Mouse (Mus musculus): ENCODE results near the gene Reln. TPM values are rescaled to one million over a fixed set of nuclear protein-coding genes. Genes with fewer than 3 reads are reported as not detected.

Reln gene
- polyA plus RNA-seq, 1 experiment, result 123 TPM

GRCm38 (mm10) chr5:22025746-22026145 is 318.8 kb downstream of the Reln start:
- DNase-seq (ENCODE audit: extremely low spot score in 1 of 2, low spot score in 1 of 2), result no peak

- no peak for DNase-seq (ENCODE audit: extremely low spot score in 1 of 2, low spot score in 1 of 2)
Measured at GRCm38 (mm10) chr5:22024108-22024507, 320.4 kb downstream of the Reln start.

- DNase-seq (ENCODE audit: extremely low spot score in 1 of 2, low spot score in 1 of 2), result no peak
Measured at GRCm38 (mm10) chr5:22017896-22018295, 326.6 kb downstream of the Reln start.

DNA sequence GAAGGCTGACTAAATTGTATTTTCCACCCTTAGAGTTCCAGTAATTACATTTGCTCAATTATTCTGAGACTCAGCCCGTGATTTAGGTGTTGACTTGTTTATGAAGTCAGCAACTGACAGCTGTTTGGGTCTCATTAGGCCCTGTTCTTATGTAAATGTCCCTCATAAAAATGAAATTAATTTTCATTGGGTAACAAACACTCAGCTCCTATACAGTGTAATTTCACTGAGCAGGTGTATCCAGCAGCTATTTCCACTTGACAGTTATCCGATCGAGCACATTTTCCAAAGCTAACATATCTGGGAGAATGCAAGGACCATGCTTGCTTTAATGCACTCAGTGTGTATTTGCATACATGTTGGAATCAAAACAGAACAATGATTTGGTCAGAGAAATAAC is 330.0 kb downstream of the Reln start:
- DNase-seq (ENCODE audit: extremely low spot score in 1 of 2, low spot score in 1 of 2), result no peak

GRCm38 (mm10) chr5:22009142-22009541 is 335.4 kb downstream of the Reln start:
- DNase-seq (ENCODE audit: extremely low spot score in 1 of 2, low spot score in 1 of 2), result no peak

- no peak for DNase-seq (ENCODE audit: extremely low spot score in 1 of 2, low spot score in 1 of 2)
Measured at GRCm38 (mm10) chr5:22007304-22008059, 337.0 kb downstream of the Reln start.

DNA sequence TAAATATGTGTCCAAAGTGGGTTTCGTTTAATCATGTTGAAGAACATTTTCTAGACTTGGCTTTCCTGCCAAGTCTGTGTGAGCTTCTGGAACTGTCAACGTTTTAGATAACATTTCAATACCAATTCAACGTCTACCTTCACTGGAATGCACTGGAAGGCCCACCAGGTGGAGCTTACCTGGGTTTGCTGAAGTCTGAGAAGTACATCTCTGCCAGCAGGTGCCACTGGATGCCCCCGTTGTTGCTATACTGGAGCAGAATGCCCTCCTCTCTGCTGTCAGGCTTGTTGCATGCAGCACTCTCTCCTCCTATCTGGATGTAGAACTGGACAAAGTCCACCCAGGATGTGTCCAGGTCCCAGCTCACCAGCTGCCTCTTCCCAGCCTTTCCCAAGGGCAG is 340.6 kb downstream of the Reln start:
- no peak for DNase-seq (ENCODE audit: extremely low spot score in 1 of 2, low spot score in 1 of 2)

DNA sequence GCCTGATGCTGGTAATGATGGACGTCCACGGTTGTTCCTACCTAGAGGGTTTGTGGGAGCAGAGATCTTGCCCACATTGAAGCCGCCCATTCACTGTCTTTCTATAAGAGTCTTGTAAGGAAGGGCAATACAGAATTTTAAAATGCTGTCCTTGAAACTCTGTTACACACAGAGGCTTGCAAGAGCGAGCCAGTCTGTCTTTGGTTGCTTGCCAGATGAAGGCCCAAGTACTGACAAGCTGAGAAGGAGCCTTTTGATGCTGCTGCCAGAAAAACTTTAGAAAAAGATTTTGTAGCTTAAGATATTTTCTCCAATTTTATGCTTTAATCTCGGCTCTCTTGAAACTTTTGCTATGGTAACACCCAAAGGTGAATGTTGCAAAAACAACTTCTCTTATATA is 356.8 kb downstream of the Reln start:
- DNase-seq (ENCODE audit: extremely low spot score in 1 of 2, low spot score in 1 of 2), result peak in 1 of 2 experiments; percentile 37

GRCm38 (mm10) chr5:21986311-21986710 is 358.2 kb downstream of the Reln start:
- peak; percentile 30 to 76 for DNase-seq (ENCODE audit: extremely low spot score in 1 of 2, low spot score in 1 of 2)

DNA sequence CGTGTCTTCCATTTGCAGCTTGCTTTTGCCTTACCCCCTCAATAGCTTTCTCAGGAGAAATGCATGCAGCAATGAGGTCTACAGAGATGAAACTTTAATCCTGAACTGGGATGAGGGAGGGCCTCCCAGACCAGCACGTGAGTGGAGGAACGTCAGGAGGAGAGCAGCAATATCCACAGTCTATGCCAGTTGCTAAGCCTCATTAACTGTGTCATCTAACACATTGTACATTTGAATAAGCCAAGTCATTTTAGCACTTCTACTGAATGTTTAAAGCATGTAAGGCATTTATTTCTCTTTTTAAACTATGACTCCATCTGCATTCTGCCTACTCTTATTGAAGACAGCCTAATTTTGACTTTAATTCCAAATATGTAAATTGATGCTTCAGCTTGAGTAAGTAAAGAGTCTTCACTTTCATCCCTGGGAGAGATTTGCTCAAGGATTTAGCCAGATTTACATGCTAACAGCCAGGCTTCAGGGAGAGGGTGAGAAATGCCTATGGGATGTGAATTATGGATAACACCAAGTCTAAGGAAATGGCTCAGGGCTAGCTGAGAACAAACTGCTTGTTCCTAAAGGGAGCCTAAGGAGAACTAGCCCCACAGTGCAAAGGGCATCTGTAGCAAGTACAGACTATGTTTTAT is 361.4 kb downstream of the Reln start:
- DNase-seq (ENCODE audit: extremely low spot score in 1 of 2, low spot score in 1 of 2), result peak; percentile 33 to 45

- DNase-seq (ENCODE audit: extremely low spot score in 1 of 2, low spot score in 1 of 2), result no peak
Measured at GRCm38 (mm10) chr5:21981216-21981615, 363.3 kb downstream of the Reln start.

GRCm38 (mm10) chr5:21980544-21980943 is 364.0 kb downstream of the Reln start:
- DNase-seq (ENCODE audit: extremely low spot score in 1 of 2, low spot score in 1 of 2), result no peak

- no peak for DNase-seq (ENCODE audit: extremely low spot score in 1 of 2, low spot score in 1 of 2)
Measured at GRCm38 (mm10) chr5:21973266-21974010, 371.1 kb downstream of the Reln start.

DNA sequence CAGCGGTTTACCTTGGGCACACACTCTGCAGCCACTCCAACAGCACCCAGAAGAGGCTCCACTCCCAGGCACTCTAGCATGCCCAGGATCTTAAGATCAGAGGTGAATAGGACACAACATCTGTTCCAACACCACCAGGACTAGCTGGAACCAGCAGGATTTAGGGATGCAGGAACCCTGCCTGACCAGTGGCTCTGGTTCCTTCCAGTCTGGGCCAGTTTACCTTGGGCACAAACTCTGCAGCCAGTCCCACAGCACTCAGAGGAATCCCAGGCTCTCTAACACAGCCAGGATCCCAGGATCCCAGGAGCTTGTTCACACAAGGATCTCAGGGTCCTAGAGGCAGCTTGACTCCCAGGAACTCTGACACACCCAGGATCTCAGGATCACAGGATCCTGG is 382.7 kb downstream of the Reln start:
- no peak for DNase-seq (ENCODE audit: extremely low spot score in 1 of 2, low spot score in 1 of 2)

GRCm38 (mm10) chr5:21960151-21960550 is 384.4 kb downstream of the Reln start:
- DNase-seq (ENCODE audit: extremely low spot score in 1 of 2, low spot score in 1 of 2), result no peak

DNA sequence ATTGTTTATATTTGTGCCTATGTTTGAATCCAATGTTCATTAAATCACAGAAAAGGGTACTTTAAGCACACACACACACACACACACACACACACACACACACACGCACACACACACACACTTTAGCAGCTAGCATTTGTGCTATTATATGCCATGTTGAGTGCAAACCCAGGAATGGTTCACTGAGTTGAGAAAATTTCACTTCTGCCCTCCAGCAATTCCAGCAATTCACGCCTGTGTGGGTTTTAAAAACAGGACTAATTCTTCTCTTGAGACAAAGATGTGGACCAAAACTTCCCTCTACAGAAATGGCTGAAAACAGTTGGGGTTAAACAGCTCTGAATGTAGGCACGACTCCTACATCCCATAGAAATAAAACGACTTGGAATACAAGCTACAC is 386.9 kb downstream of the Reln start:
- no peak for DNase-seq (ENCODE audit: extremely low spot score in 1 of 2, low spot score in 1 of 2)

- no peak for DNase-seq (ENCODE audit: extremely low spot score in 1 of 2, low spot score in 1 of 2)
Measured at GRCm38 (mm10) chr5:21957061-21957460, 387.4 kb downstream of the Reln start.

DNA sequence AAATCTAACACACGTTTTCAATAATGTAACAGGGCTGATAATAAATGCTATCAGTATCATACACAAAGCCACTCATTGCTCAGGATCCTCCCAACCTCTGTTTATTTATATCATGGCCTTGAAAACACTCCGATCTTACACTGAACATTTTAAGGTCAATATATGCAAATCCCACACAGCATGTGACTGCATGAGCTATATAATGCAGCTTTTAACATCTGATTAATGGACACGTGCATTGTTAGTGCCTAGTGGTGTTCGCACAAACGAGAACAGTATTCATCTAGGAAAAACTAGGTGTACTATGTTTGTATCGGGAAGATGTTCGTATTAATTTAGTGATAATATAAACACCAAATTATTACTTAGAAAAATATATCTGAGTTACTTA is 395.0 kb downstream of the Reln start:
- DNase-seq (ENCODE audit: extremely low spot score in 1 of 2, low spot score in 1 of 2), result no peak

GRCm38 (mm10) chr5:21948736-21949506 is 395.6 kb downstream of the Reln start:
- no peak for DNase-seq (ENCODE audit: extremely low spot score in 1 of 2, low spot score in 1 of 2)

DNA sequence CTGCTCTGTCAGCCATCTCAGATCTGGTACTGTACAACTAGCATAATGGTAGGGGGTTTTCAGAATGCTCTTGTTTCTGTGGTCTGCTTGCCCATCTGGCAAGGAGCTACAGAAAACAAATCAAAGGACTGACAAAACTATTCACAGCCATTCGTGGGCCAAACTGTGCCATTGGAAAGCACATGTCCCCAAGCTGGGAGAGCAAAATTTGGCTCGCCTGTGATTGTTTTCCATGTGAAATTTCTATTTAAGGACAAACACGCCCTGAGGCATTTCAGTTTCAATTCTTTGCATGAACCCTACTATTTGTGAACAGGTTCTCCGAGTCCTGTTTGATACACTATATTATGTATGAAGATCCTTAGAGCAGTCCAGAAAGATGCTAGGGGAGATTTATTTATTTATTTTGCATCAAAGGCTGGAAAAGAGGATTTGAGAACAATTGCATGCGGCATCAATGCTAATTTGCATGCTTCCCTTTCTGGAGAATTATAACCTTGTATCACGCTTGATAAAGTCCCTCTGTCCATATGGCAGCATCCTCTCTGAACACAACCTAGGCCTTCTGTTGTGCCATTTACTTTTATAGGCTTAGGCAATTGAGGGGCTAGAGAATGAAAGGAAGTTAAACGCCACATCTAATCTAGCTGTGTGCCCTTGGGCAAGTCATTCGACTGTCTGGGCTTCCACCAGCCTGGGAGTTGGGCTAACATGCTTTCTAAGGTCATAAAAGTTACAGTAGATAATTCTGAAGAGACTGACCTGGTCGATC is 396.7 kb downstream of the Reln start:
- no peak for DNase-seq (ENCODE audit: extremely low spot score in 1 of 2, low spot score in 1 of 2)
